Comparison of ENCODE assay signal across 8 mouse cellular contexts in the genomic region with DNA sequence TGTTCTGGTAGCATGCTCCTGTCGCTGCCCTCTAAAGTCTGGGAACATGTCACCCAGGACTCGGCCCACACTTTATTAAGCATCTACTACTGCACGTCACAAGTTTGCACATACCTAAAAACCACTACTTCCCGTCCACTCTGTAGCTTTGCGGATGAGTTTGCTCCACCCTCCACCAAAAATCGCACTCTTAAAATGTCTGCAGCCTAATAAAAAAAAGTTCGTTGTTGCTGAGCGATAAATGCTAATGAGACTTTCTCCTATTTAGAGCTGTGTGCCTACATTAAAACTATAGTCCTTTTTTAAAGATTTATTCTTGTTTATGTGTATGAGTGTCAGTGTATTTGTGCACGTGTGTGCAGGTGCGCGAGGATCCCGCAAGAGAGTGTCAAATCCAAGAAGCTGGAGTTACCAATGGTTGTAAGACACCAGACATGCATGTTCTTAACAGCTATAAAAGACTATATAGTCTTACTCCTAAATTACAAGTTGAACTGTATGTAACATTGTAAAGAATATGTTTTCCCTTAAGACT. TPM values are rescaled to one million over a fixed set of nuclear protein-coding genes. Genes with fewer than 3 reads are reported as not detected.
A peak's percentile ranks its signal among the peaks of the same experiment; 100 is the strongest.
DNase-seq lines count a peak whose midpoint lies in the region; ATAC-seq and TF ChIP-seq lines count a peak whose summit lies in the region.

No protein-coding gene starts in this region.

- H3K4me2 ChIP-seq in lung, postnatal 0 days (replicated peaks; ENCODE audit: low read depth, low read length), result peak overlapping the region; percentile 88
- peak overlapping the region; percentile 70 for H3K4me2 ChIP-seq in embryonic facial prominence, embryonic 13.5 days
- H3K4me2 ChIP-seq in limb, embryonic 12.5 days, result peak overlapping the region; percentile 72

- DNase-seq in lung, postnatal 0 days (ENCODE audit: low spot score), result peak; percentile 51
- no peak for DNase-seq in lung, postnatal 25 days (ENCODE audit: low spot score)
- DNase-seq in yolk sac, embryonic 10.5 days (ENCODE audit: low spot score), result no peak
- DNase-seq in cerebellum, adult 18-20 months, result no peak
- DNase-seq in right cerebral cortex, postnatal 10 days (ENCODE audit: low spot score in 2 of 2), result no peak

- no peak for TF ChIP-seq CTCF in lung, postnatal 0 days (IDR thresholded peaks at IDR 0.05)

- TF ChIP-seq EP300 in lung, postnatal 0 days (IDR thresholded peaks at IDR 0.05), result no peak

- WGBS in lung, postnatal 0 days, result 34% methylated on average over 12 of the region's 12 CpGs
- 40% methylated on average over 12 of the region's 12 CpGs for WGBS in embryonic facial prominence, embryonic 13.5 days
- 44% methylated on average over 12 of the region's 12 CpGs for WGBS in limb, embryonic 12.5 days

- no peaks in the 10 kb centered on the region for H3K4me1 ChIP-seq in lung, postnatal 0 days (ENCODE audit: insufficient read depth, low read depth, low read length)
- peaks cover 7% of the 10 kb centered on the region; the same call in 1 of the 2 replicates for H3K4me1 ChIP-seq in embryonic facial prominence, embryonic 13.5 days
- peaks cover 11% of the 10 kb centered on the region for H3K4me1 ChIP-seq in limb, embryonic 12.5 days (replicated peaks)

- H3K9ac ChIP-seq in lung, postnatal 0 days (replicated peaks; ENCODE audit: low read depth), result peak overlapping the region; percentile 77
- H3K9ac ChIP-seq in embryonic facial prominence, embryonic 13.5 days, result peak overlapping the region; percentile 87
- peak overlapping the region; percentile 89 for H3K9ac ChIP-seq in limb, embryonic 12.5 days (replicated peaks)

- H3K36me3 ChIP-seq in lung, postnatal 0 days (ENCODE audit: insufficient read depth, low read length), result no peaks in the 10 kb centered on the region
- H3K36me3 ChIP-seq in embryonic facial prominence, embryonic 13.5 days, result peaks cover 8% of the 10 kb centered on the region
- peaks cover 13% of the 10 kb centered on the region; the same call in 1 of the 2 replicates for H3K36me3 ChIP-seq in limb, embryonic 12.5 days

- H3K27ac ChIP-seq in lung, postnatal 0 days (ENCODE audit: low read length), result peak overlapping the region; percentile 76
- H3K27ac ChIP-seq in embryonic facial prominence, embryonic 13.5 days, result peak overlapping the region; percentile 82
- H3K27ac ChIP-seq in limb, embryonic 12.5 days, result peak overlapping the region; percentile 72

- H3K9me3 ChIP-seq in lung, postnatal 0 days (ENCODE audit: low read length), result no peaks in the 10 kb centered on the region
- no peaks in the 10 kb centered on the region for H3K9me3 ChIP-seq in embryonic facial prominence, embryonic 13.5 days
- H3K9me3 ChIP-seq in limb, embryonic 12.5 days, result no peaks in the 10 kb centered on the region

- peak overlapping the region; percentile 92 for H3K4me3 ChIP-seq in lung, postnatal 0 days (ENCODE audit: low read depth, low read length)
- peak overlapping the region; percentile 87 for H3K4me3 ChIP-seq in embryonic facial prominence, embryonic 13.5 days
- peak overlapping the region; percentile 90 for H3K4me3 ChIP-seq in limb, embryonic 12.5 days (replicated peaks)

- ATAC-seq in lung, postnatal 0 days, result no peak; the same call in 1 of the 2 replicates
- no peak; the same call in 1 of the 2 replicates for ATAC-seq in embryonic facial prominence, embryonic 13.5 days (ENCODE audit: insufficient number of reproducible peaks, insufficient read depth, low FRiP score, low TSS enrichment, low read depth)
- ATAC-seq in limb, embryonic 12.5 days (ENCODE audit: insufficient number of reproducible peaks, insufficient read depth, low FRiP score, low TSS enrichment, low read depth), result no peak
- peak; percentile 16; the same call in 1 of the 2 replicates for ATAC-seq in neutrophil, adult 5-6 weeks (ENCODE audit: extremely low read depth, insufficient number of reproducible peaks, low FRiP score, poor library complexity, severe bottlenecking)

- H3K27me3 ChIP-seq in lung, postnatal 0 days (replicated peaks; ENCODE audit: insufficient read depth, low read length), result no peaks in the 10 kb centered on the region
- no peaks in the 10 kb centered on the region for H3K27me3 ChIP-seq in embryonic facial prominence, embryonic 13.5 days
- no peaks in the 10 kb centered on the region for H3K27me3 ChIP-seq in limb, embryonic 12.5 days

RNA-seq across cellular contexts. Expression of a gene that starts 0.7 kb away (rescaled TPM):
- polyA plus RNA-seq in lung, postnatal 0 days (2015; fragmentation: Nextera tagmentation; extraction: Ambion mirVana), result 31.6 and 34.3 TPM in 2 replicates
- 57.5 and 71.1 TPM in 2 replicates for polyA plus RNA-seq in embryonic facial prominence, embryonic 13.5 days (2015; fragmentation: Nextera tagmentation; extraction: Ambion mirVana)
- polyA plus RNA-seq in limb, embryonic 12.5 days (2016; fragmentation: Nextera tagmentation; extraction: Ambion mirVana), result 43.4 and 44.0 TPM in 2 replicates
- total RNA-seq in neutrophil, adult 5-6 weeks (2017), result 7.8 and 7.9 TPM in 2 replicates

RNA-seq across cellular contexts. Expression of a gene that starts 0.9 kb away (rescaled TPM):
- polyA plus RNA-seq in lung, postnatal 0 days (2015; fragmentation: Nextera tagmentation; extraction: Ambion mirVana), result 14.3 and 14.9 TPM in 2 replicates
- 24.6 and 25.7 TPM in 2 replicates for polyA plus RNA-seq in embryonic facial prominence, embryonic 13.5 days (2015; fragmentation: Nextera tagmentation; extraction: Ambion mirVana)
- polyA plus RNA-seq in limb, embryonic 12.5 days (2016; fragmentation: Nextera tagmentation; extraction: Ambion mirVana), result 34.6 and 34.8 TPM in 2 replicates
- 36.1 and 41.4 TPM in 2 replicates for total RNA-seq in neutrophil, adult 5-6 weeks (2017)

RNA-seq across cellular contexts. Expression of a gene that starts 40.4 kb away (rescaled TPM):
- 336 and 358 TPM in 2 replicates for polyA plus RNA-seq in lung, postnatal 0 days (2015; fragmentation: Nextera tagmentation; extraction: Ambion mirVana)
- polyA plus RNA-seq in embryonic facial prominence, embryonic 13.5 days (2015; fragmentation: Nextera tagmentation; extraction: Ambion mirVana), result 402 and 411 TPM in 2 replicates
- polyA plus RNA-seq in limb, embryonic 12.5 days (2016; fragmentation: Nextera tagmentation; extraction: Ambion mirVana), result 393 and 402 TPM in 2 replicates
- total RNA-seq in neutrophil, adult 5-6 weeks (2017), result 245 and 253 TPM in 2 replicates
